Mouse (Mus musculus): Measurements from ENCODE around the gene Gm21921.
"Not testable (repeated sequence)": the region's sequence is repeated elsewhere in the genome, so short reads cannot be mapped to it uniquely, and the experiment has no call there.

The Gm21921 gene

GRCm38 (mm10) chrY:24796143-24796542 lies at the start of gene Gm21921:
Gene Gm21921, minus strand, starts transcription at chrY:24796243.
- not testable (repeated sequence) for DNase-seq (ENCODE audit: low spot score)

Data from lung, postnatal 25 days (tissue).